Mouse (Mus musculus) myocyte (in vitro differentiated cells): ENCODE measurements around the gene 2300009A05Rik. TPM values are rescaled to one million over a fixed set of nuclear protein-coding genes. Genes with fewer than 3 reads are reported as not detected.

ENCODE experiments used
- H3K27me3 ChIP-seq: one replicate; pipeline ENCODE4 v1.6.1; 2011; ENCODE audit not compliant: control insufficient read depth, insufficient read depth, insufficient read length
- H3K36me3 ChIP-seq: one replicate; pipeline ENCODE4 v1.6.1; 2011; ENCODE audit not compliant: control insufficient read depth, insufficient read depth
- H3K4me2 ChIP-seq: one replicate; pipeline ENCODE4 v1.6.1; 2011; ENCODE audit warnings: low read depth, control low read depth
- H3K4me3 ChIP-seq: one replicate; pipeline ENCODE4 v1.5.1; 2011; ENCODE audit warnings: mild to moderate bottlenecking, control low read depth, moderate library complexity
- H3K79me2 ChIP-seq: one replicate; pipeline ENCODE4 v1.6.1; 2011; ENCODE audit not compliant: control insufficient read depth, insufficient read depth
- H3ac ChIP-seq: one replicate; pipeline ENCODE4 v1.6.1; 2011; ENCODE audit not compliant: control insufficient read depth, insufficient read length
- CEBPB ChIP-seq: IDR thresholded peaks from 2 replicates; pipeline ENCODE4 v1.6.1; 2011; ENCODE audit warnings: mild to moderate bottlenecking, moderate library complexity; ENCODE audit not compliant: poor library complexity, insufficient read depth, severe bottlenecking
- E2F4 ChIP-seq: IDR thresholded peaks from one replicate; pipeline ENCODE4 v1.6.1; 2011; ENCODE audit warnings: mild to moderate bottlenecking, control low read depth, moderate library complexity; ENCODE audit not compliant: insufficient read depth
- MAX ChIP-seq: IDR thresholded peaks from one replicate; pipeline ENCODE4 v1.6.1; 2011; ENCODE audit warnings: low read depth, mild to moderate bottlenecking, control low read depth
- MYOD1 ChIP-seq, 3 experiments: IDR thresholded peaks; one replicate each; pipeline ENCODE4 v1.6.1; 2011; ENCODE audit warnings: control low read depth in 2 of 3, low read depth in 2 of 3, mild to moderate bottlenecking in 2 of 3, moderate library complexity in 1 of 3; ENCODE audit not compliant: insufficient read length in 2 of 3, control insufficient read depth in 1 of 3
- MYOG ChIP-seq, 3 experiments: IDR thresholded peaks; one replicate each; pipeline ENCODE4 v1.6.1; 2011; ENCODE audit warnings: control low read depth in 2 of 3, low read depth in 2 of 3, mild to moderate bottlenecking in 2 of 3; ENCODE audit not compliant: insufficient read length in 2 of 3, control insufficient read depth in 1 of 3, insufficient read depth in 1 of 3
- POLR2A ChIP-seq: IDR thresholded peaks from one replicate; pipeline ENCODE4 v1.6.1; 2011; ENCODE audit warnings: low read depth, mild to moderate bottlenecking, control low read depth, moderate library complexity; ENCODE audit not compliant: insufficient read length
- POLR2AphosphoS2 ChIP-seq: IDR thresholded peaks from one replicate; pipeline ENCODE4 v1.6.1; 2011; ENCODE audit warnings: low read depth, control low read depth; ENCODE audit not compliant: insufficient read length
- REST ChIP-seq: IDR thresholded peaks from one replicate; pipeline ENCODE4 v1.6.1; 2011; ENCODE audit warnings: mild to moderate bottlenecking, control low read depth, moderate library complexity; ENCODE audit not compliant: insufficient read depth, insufficient read length
- SRF ChIP-seq: IDR thresholded peaks from one replicate; pipeline ENCODE4 v1.6.1; 2011; ENCODE audit warnings: low read depth; ENCODE audit not compliant: control insufficient read depth, insufficient read length
- TCF12 ChIP-seq: IDR thresholded peaks from one replicate; pipeline ENCODE4 v1.6.1; 2011; ENCODE audit warnings: mild to moderate bottlenecking, control low read depth; ENCODE audit not compliant: poor library complexity, insufficient read depth, severe bottlenecking
- TCF3 ChIP-seq: IDR thresholded peaks from one replicate; pipeline ENCODE4 v1.6.1; 2011; ENCODE audit warnings: low read depth, control low read depth; ENCODE audit not compliant: insufficient read length
- USF1 ChIP-seq: IDR thresholded peaks from one replicate; pipeline ENCODE4 v1.6.1; 2011; ENCODE audit warnings: low read depth, mild to moderate bottlenecking, control low read depth, moderate library complexity
- polyA plus RNA-seq: library from polyadenylated mRNA; unstranded; fragments of >200 nt; fragmentation: generic; extraction: Trizol; gene quantifications from one replicate; pipeline ENCODE4 v1.2.1, GENCODE M21; 2012; ENCODE audit warnings: missing spikeins

The 2300009A05Rik gene
- polyA plus RNA-seq, result 26.5 TPM

DNA sequence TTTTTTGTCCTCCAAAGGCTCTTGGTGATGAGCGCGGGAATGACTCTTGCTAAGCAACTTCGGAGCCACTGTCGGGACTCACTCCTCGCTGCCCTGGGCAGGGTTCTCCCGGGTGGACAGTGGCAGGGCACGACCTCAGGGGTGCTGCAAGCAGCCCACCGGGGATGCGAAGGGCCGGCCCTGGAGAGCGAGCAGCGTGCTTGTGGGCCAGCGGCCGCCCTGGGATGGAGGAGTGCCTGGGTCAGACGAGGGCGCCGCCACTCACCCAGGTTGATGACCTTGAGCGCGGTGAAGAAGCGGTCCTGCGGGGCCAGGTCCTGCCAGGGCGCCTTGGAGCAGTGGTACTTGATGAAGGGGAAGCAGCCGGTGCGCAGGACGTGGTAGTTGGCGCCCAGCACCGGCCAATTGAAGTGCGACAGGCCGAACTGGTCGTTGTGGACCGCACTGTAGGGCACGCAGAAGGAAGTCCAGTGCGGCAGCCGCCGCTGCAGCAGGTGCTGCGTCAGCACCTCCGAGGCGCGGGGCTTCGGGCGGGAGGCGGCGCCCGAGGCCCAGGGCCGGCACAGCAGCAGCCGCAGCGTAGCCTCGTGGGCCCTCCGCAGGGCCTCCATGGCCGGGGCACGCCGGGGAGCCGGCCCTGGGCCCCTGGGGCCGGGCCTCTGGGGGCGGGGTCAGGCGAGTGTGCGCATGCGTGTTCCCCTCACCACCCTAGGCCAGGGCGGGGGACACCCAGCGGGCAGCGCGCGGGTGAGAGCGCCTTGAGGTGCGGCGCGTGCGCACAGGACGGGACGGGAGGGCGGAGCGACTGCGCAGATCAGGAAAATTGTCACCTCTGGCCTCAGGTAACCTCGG is at the start of gene 2300009A05Rik:
TSS of gene 2300009A05Rik (minus strand) at position 636 of the 852 bp plus-strand sequence.
- peak within 1 kb of the TSS; percentile 76 for H3K4me3 ChIP-seq
- no peaks in the 10 kb centered on the region for H3K27me3 ChIP-seq
- peak within 1 kb of the TSS; percentile 84 for H3K4me2 ChIP-seq
- TF ChIP-seq SRF (peak; percentile 9), MYOD1 (IDR thresholded peaks at IDR 0.05; ENCODE audit: control insufficient read depth in 1 of 3, insufficient read length in 2 of 3, low read depth in 2 of 3) (peak in 2 of 3 experiments; percentile 27 to 55), MYOG (IDR thresholded peaks at IDR 0.05; ENCODE audit: control insufficient read depth in 1 of 3, insufficient read depth in 1 of 3, insufficient read length in 2 of 3, low read depth in 2 of 3) (peak in 1 of 3 experiments; percentile 12), E2F4 (peak; percentile 19), TCF3 (no peak), POLR2A (peak; percentile 89), CEBPB (no peak), POLR2AphosphoS2 (peak; percentile 74), TCF12 (no peak)
- H3ac ChIP-seq, result peak within 1 kb of the TSS; percentile 73
- H3K36me3 ChIP-seq, result no peaks in the 10 kb centered on the region
- peaks cover 36% of the 10 kb centered on the region for H3K79me2 ChIP-seq

DNA sequence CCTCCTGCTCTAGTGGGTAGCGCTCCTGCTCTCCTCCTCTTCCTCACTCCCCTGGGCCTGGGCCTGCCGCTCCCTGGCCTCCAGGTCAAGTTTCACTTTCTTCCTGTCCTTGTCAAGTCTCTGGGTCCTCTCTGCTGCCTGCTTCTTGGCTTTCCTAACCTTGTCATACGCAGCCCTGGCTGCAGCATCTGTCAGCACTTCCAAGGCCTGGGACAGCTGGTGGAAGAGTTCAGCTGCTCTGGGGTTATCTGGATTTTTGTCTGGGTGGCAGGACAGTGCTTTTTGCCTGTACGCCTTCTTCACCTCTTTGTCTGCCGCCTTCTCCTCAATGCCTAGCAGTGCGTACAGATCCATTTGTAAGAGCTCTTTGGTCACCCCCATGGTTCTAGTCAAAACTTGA is 44.6 kb upstream of the 2300009A05Rik start:
- Histone ChIP-seq H3K27me3 (no peaks in the 10 kb centered on the region), H3K36me3 (no peaks in the 10 kb centered on the region), H3K79me2 (no peaks in the 10 kb centered on the region), H3K4me3 (no peak overlapping the region), H3K4me2 (no peak overlapping the region), H3ac (no peak overlapping the region)
- TF ChIP-seq TCF12 (peak; percentile 67), TCF3 (no peak), MYOG (IDR thresholded peaks at IDR 0.05; ENCODE audit: control insufficient read depth in 1 of 3, insufficient read depth in 1 of 3, insufficient read length in 2 of 3, low read depth in 2 of 3) (peak; percentile 65 to 81 (median 81)), MYOD1 (IDR thresholded peaks at IDR 0.05; ENCODE audit: control insufficient read depth in 1 of 3, insufficient read length in 2 of 3, low read depth in 2 of 3) (peak; percentile 49 to 84 (median 76))

DNA sequence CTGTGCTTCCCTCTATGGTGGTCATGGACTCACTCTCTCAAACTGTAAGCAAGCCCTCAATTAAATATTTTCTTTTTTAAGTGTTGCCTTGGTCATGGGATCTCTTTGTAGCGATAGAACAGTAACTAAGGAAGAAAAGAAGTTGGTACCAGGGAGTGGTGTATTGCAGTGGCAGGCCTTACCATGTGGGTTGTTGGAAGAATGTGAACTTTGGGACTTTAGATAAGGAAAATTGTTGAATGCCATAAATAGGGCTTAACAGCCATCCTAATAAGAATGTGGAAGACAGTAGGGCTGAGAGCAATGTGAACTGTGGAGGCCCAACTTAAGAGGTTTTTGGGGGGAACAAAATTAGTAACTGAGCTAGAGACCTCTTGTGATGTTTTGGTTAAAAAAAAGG is 31.6 kb upstream of the 2300009A05Rik start:
- Histone ChIP-seq H3K4me3 (no peak overlapping the region), H3K79me2 (no peaks in the 10 kb centered on the region), H3ac (no peak overlapping the region), H3K27me3 (no peaks in the 10 kb centered on the region), H3K36me3 (no peaks in the 10 kb centered on the region), H3K4me2 (no peak overlapping the region)
- TF ChIP-seq SRF (no peak), USF1 (no peak), MAX (no peak), TCF3 (no peak), E2F4 (no peak), MYOD1 (IDR thresholded peaks at IDR 0.05; ENCODE audit: control insufficient read depth in 1 of 3, insufficient read length in 2 of 3, low read depth in 2 of 3) (no peak), CEBPB (no peak), TCF12 (no peak), POLR2AphosphoS2 (no peak), MYOG (IDR thresholded peaks at IDR 0.05; ENCODE audit: control insufficient read depth in 1 of 3, insufficient read depth in 1 of 3, insufficient read length in 2 of 3, low read depth in 2 of 3) (no peak), REST (no peak), POLR2A (no peak)

DNA sequence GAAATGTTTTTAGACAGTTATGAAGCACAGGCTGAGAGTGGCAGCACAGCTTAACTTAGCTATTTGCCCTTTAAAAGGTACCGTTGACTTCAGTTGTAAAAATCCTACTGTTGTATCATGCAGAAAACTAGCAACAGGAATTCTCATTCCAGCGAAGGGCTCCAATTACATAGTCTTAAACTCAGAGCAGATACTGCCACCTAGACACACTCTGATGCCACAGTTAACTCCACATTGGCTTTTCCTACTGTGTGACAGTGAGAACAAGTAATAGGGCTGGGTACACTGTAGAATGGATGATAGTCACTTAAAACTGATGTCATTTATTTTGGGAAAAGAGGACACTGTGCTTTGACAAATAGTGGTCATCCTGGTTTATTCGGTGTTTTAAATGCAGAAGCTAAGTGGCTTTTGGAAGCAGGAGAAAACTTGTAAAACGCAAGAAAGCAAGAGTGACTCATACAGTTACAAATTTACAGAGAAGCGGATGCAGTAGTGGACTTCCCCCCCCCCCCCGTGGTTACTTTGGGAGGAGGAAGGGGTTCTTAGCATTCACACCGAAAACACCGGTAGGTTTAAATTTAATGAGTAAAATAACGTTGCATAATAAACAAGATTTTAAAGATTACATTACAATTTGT is 22.2 kb upstream of the 2300009A05Rik start:
- peak overlapping the region; percentile 27 for H3K4me2 ChIP-seq
- H3K79me2 ChIP-seq, result no peaks in the 10 kb centered on the region
- no peak overlapping the region for H3K4me3 ChIP-seq
- TF ChIP-seq USF1 (no peak), SRF (no peak), POLR2A (no peak), POLR2AphosphoS2 (no peak), REST (no peak), E2F4 (no peak), CEBPB (no peak), MYOD1 (IDR thresholded peaks at IDR 0.05; ENCODE audit: control insufficient read depth in 1 of 3, insufficient read length in 2 of 3, low read depth in 2 of 3) (no peak), TCF3 (no peak)
- H3ac ChIP-seq, result no peak overlapping the region
- no peaks in the 10 kb centered on the region for H3K27me3 ChIP-seq
- no peaks in the 10 kb centered on the region for H3K36me3 ChIP-seq
